Mouse (Mus musculus) kidney, postnatal 4 days (tissue): ENCODE data around the gene Gm14147.
"Not testable (repeated sequence)": the region's sequence is repeated elsewhere in the genome, so short reads cannot be mapped to it uniquely, and the experiment has no call there.

Experiments used
- DNase-seq, 2 experiments: peaks; one replicate each; pipeline ENCODE4 v3.0.0; 2021; ENCODE audit warnings: mixed read lengths in 2 of 2

The Gm14147 gene

DNA sequence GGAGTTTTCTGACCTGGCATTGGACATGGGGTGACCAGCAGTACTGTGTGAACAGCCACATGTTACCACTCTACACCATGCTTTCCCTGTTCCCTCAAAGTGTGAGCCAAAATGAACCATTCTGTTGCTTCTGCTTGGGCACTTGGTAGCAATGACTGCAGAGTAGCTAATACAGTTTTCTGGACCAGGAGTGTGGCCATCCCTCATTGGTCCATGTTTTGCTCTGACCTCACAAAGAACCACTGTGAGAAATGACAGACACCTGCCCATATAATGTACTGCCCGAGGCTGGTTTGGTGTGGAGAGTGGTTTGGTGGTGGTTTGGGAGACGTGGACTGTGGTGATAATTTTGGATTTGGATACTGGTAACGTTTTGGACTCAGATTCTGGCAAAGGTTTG, at the start of gene Gm14147:
Gene Gm14147, plus strand, starts transcription at position 301 of the 400 bp plus-strand sequence.
- not testable (repeated sequence) for DNase-seq

DNA sequence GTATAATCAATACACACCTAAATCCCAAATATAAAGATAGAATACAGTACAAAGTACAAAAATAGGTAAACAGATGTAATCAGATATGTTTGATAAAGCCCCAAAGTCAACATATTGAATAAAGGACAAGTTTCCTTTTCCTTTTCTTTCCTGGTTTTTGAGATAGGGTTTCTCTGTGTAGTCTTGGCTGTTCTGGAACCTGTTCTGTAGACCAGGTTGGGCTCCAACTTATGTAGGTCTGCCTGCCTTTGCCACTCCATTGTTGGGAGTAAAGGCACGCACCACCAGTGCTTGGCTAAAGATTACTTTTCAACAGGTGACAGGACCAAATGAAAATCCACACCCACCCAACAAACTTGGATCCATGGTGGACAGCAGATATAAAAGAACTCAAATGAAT, 41.4 kb upstream of the Gm14147 start:
- no peak for DNase-seq

- not testable (repeated sequence) for DNase-seq
These were observed 5.8 kb upstream of the Gm14147 start, which contains the start of gene Gm14151 for GRCm38 (mm10) chr2:151092250-151092649. Gene Gm14151 (minus strand): TSS chr2:151092350.
